Mouse (Mus musculus): ENCODE results near the gene Gm7138. TPM values are rescaled to one million over a fixed set of nuclear protein-coding genes. Genes with fewer than 3 reads are reported as not detected.

Gene Gm7138
- polyA plus RNA-seq, 1 experiment from 2014 or later: not detected

DNA sequence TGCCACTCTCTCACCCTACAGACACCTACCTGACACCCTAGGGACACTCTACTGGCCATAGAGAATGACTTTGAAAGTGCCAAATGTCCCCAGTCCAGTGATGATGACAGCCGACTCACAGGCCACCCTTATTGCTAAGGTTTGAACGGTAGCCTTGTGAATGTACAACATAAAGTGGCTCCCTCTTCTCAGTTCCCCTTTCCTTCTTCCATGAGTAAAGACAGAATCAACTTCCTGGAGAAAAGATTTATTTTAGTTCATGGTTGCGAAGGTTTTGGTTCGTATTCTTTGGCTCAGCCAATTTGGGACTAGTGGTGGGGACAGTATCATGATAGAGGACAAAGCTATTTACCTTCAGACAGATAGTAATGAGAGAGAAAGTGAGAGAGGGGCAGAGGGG lies 37.8 kb downstream of the Gm7138 start:
- H3K36me3 ChIP-seq (replicated peaks; ENCODE audit: control insufficient read depth, insufficient read depth, low read depth, low read length): no peaks in the 10 kb centered on the region
- DNase-seq (ENCODE audit: low spot score): no peak
- H3K4me1 ChIP-seq (ENCODE audit: control insufficient read depth, insufficient read depth, low read length): no peaks in the 10 kb centered on the region
- ATAC-seq (replicated peaks; ENCODE audit: insufficient number of reproducible peaks, low FRiP score, low TSS enrichment, low read depth): no peak
- no peak overlapping the region for H3K4me2 ChIP-seq (ENCODE audit: low read depth, low read length)
- H3K9ac ChIP-seq (replicated peaks; ENCODE audit: low read length): no peak overlapping the region
- no peak overlapping the region for H3K4me3 ChIP-seq (ENCODE audit: low read depth, low read length)
- H3K27me3 ChIP-seq (ENCODE audit: control insufficient read depth, insufficient read depth, low read length): no peaks in the 10 kb centered on the region
- WGBS: 86% methylated on average over 4 of the region's 4 CpGs
- no peak overlapping the region for H3K27ac ChIP-seq (replicated peaks; ENCODE audit: low read depth, low read length)
- H3K9me3 ChIP-seq (replicated peaks; ENCODE audit: control insufficient read depth, low read length): no peaks in the 10 kb centered on the region

DNA sequence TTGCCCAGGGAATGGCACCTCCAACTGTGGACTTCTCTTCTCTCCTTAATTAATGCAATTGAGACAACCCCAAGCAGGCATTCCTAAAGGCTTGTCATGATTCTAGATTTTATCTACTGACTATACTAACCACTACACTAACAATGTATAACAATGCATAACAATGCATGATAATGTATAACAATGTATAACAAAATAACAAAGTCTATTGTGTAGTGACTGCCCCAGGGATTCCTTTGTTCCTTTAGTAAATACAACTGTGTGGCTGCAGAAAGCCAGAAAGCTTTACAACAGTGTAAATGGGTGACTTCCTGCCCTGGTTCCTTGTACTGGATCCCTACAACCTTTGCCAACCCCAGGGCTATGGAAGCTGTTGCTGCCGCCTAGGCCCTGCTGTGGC lies 40.8 kb downstream of the Gm7138 start:
- Histone ChIP-seq H3K9me3 (replicated peaks; ENCODE audit: control insufficient read depth, low read length) (no peaks in the 10 kb centered on the region), H3K4me1 (ENCODE audit: control insufficient read depth, insufficient read depth, low read length) (no peaks in the 10 kb centered on the region), H3K4me2 (ENCODE audit: low read depth, low read length) (no peak overlapping the region), H3K36me3 (replicated peaks; ENCODE audit: control insufficient read depth, insufficient read depth, low read depth, low read length) (no peaks in the 10 kb centered on the region), H3K9ac (replicated peaks; ENCODE audit: low read length) (no peak overlapping the region), H3K4me3 (ENCODE audit: low read depth, low read length) (no peak overlapping the region), H3K27ac (replicated peaks; ENCODE audit: low read depth, low read length) (no peak overlapping the region), H3K27me3 (ENCODE audit: control insufficient read depth, insufficient read depth, low read length) (no peaks in the 10 kb centered on the region)
- no peak for DNase-seq (ENCODE audit: low spot score)
- ATAC-seq (replicated peaks; ENCODE audit: insufficient number of reproducible peaks, low FRiP score, low TSS enrichment, low read depth): no peak
- 100% methylated on average over 1 of the region's 1 CpGs for WGBS

DNA sequence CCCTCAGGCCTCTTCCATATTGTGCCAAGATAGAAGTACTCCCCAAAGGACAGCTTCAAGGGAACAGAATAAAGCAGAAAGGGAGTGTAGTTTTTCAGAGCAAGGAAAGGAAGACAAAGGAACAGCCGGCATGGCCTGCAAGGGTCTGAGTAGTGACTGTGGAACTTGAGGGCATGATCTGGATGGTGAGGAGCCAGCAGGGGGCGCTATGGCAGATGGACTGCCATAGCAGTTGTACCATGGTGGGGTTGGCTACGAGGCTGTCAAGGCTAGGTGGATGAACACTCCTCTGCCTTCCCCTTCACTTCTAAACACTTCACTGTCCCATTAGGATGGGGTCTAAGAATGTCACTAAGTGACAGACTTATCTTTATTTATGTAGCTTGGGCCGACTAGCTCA lies 47.5 kb downstream of the Gm7138 start:
- Histone ChIP-seq H3K27me3 (ENCODE audit: control insufficient read depth, insufficient read depth, low read length) (no peaks in the 10 kb centered on the region), H3K4me2 (ENCODE audit: low read depth, low read length) (no peak overlapping the region)
- DNase-seq (ENCODE audit: low spot score): no peak

DNA sequence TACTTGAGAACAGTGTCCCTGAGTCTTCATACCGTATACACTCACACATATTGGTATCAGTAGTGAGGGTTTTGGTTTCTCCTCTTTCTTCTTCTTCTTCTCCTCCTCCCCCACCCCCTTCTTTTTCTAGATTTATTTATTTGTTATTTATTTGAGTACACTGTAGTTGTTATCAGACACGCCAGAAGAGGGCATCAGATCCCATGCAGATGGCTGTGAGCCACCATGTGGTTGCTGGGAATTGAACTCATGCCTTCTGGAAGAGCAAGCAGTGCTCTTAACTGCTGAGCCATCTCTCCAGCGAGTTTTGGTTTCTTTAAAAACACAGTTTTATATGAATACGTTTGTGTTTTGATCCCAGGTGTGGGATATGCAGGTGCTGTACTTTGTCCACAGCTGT lies 48.5 kb downstream of the Gm7138 start:
- 59% methylated on average over 4 of the region's 4 CpGs for WGBS
- Histone ChIP-seq H3K9me3 (replicated peaks; ENCODE audit: control insufficient read depth, low read length) (no peaks in the 10 kb centered on the region), H3K9ac (replicated peaks; ENCODE audit: low read length) (no peak overlapping the region), H3K4me2 (ENCODE audit: low read depth, low read length) (no peak overlapping the region), H3K27me3 (ENCODE audit: control insufficient read depth, insufficient read depth, low read length) (no peaks in the 10 kb centered on the region), H3K4me1 (ENCODE audit: control insufficient read depth, insufficient read depth, low read length) (no peaks in the 10 kb centered on the region), H3K36me3 (replicated peaks; ENCODE audit: control insufficient read depth, insufficient read depth, low read depth, low read length) (no peaks in the 10 kb centered on the region), H3K27ac (replicated peaks; ENCODE audit: low read depth, low read length) (no peak overlapping the region), H3K4me3 (ENCODE audit: low read depth, low read length) (no peak overlapping the region)
- DNase-seq (ENCODE audit: low spot score) (no peak), ATAC-seq (replicated peaks; ENCODE audit: insufficient number of reproducible peaks, low FRiP score, low TSS enrichment, low read depth) (no peak)

More for the DNA sequence above, 47.5 kb downstream of the Gm7138 start:
- Histone ChIP-seq H3K27ac (replicated peaks; ENCODE audit: low read depth, low read length) (no peak overlapping the region), H3K4me3 (ENCODE audit: low read depth, low read length) (no peak overlapping the region), H3K36me3 (replicated peaks; ENCODE audit: control insufficient read depth, insufficient read depth, low read depth, low read length) (no peaks in the 10 kb centered on the region), H3K4me1 (ENCODE audit: control insufficient read depth, insufficient read depth, low read length) (no peaks in the 10 kb centered on the region), H3K9ac (replicated peaks; ENCODE audit: low read length) (no peak overlapping the region), H3K9me3 (replicated peaks; ENCODE audit: control insufficient read depth, low read length) (no peaks in the 10 kb centered on the region)
- WGBS: 60% methylated on average over 4 of the region's 4 CpGs
- no peak for ATAC-seq (replicated peaks; ENCODE audit: insufficient number of reproducible peaks, low FRiP score, low TSS enrichment, low read depth)

Other genes with a start within 250 kb of the Gm7138 start
- gene Itgb2, start 246.7 kb downstream of the Gm7138 start, polyA plus RNA-seq (2014; fragmentation: Nextera tagmentation; extraction: Ambion mirVana): 1.3 and 1.4 TPM in 2 replicates
- 89.2 and 95.6 TPM in 2 replicates for gene Pttg1ip, start 195.2 kb downstream of the Gm7138 start, polyA plus RNA-seq (2014; fragmentation: Nextera tagmentation; extraction: Ambion mirVana)
- gene Sumo3, start 170.8 kb downstream of the Gm7138 start, polyA plus RNA-seq (2014; fragmentation: Nextera tagmentation; extraction: Ambion mirVana): 382 and 410 TPM in 2 replicates
- 1.6 TPM in 1 of 2 replicates, not detected in the other for gene Gm49325, start 170.7 kb downstream of the Gm7138 start, polyA plus RNA-seq (2014; fragmentation: Nextera tagmentation; extraction: Ambion mirVana)
- 41.2 and 44.1 TPM in 2 replicates for gene Ube2g2, start 154.7 kb downstream of the Gm7138 start, polyA plus RNA-seq (2014; fragmentation: Nextera tagmentation; extraction: Ambion mirVana)
- 0.39 and 0.64 TPM in 2 replicates for gene Tspear, start 90.4 kb downstream of the Gm7138 start, polyA plus RNA-seq (2014; fragmentation: Nextera tagmentation; extraction: Ambion mirVana)
- gene Gm19402, start 86.2 kb downstream of the Gm7138 start, polyA plus RNA-seq (2014; fragmentation: Nextera tagmentation; extraction: Ambion mirVana): not detected in 2 replicates
- gene Gm9508, start 79.7 kb downstream of the Gm7138 start, polyA plus RNA-seq (2014; fragmentation: Nextera tagmentation; extraction: Ambion mirVana): not detected in 2 replicates
- not detected in 2 replicates for gene Gm10272, start 70.3 kb downstream of the Gm7138 start, polyA plus RNA-seq (2014; fragmentation: Nextera tagmentation; extraction: Ambion mirVana)
- gene Gm10024, start 65.5 kb downstream of the Gm7138 start, polyA plus RNA-seq (2014; fragmentation: Nextera tagmentation; extraction: Ambion mirVana): not detected in 2 replicates
- gene Gm10142, start 61.1 kb downstream of the Gm7138 start, polyA plus RNA-seq (2014; fragmentation: Nextera tagmentation; extraction: Ambion mirVana): not detected in 2 replicates
- gene Krtap12-1, start 56.3 kb downstream of the Gm7138 start, polyA plus RNA-seq (2014; fragmentation: Nextera tagmentation; extraction: Ambion mirVana): not detected in 2 replicates
- gene Gm10100, start 50.5 kb downstream of the Gm7138 start, polyA plus RNA-seq (2014; fragmentation: Nextera tagmentation; extraction: Ambion mirVana): not detected in 2 replicates
- not detected in 2 replicates for gene Gm18596, start 34.3 kb downstream of the Gm7138 start, polyA plus RNA-seq (2014; fragmentation: Nextera tagmentation; extraction: Ambion mirVana)
- gene Gm9736, start 25.6 kb downstream of the Gm7138 start, polyA plus RNA-seq (2014; fragmentation: Nextera tagmentation; extraction: Ambion mirVana): not detected in 2 replicates
- gene Gm3233, start 17.3 kb downstream of the Gm7138 start, polyA plus RNA-seq (2014; fragmentation: Nextera tagmentation; extraction: Ambion mirVana): not detected in 2 replicates
- gene Gm3238, start 5.6 kb downstream of the Gm7138 start, polyA plus RNA-seq (2014; fragmentation: Nextera tagmentation; extraction: Ambion mirVana): not detected in 2 replicates
- gene Gm3250, start 5.6 kb upstream of the Gm7138 start, polyA plus RNA-seq (2014; fragmentation: Nextera tagmentation; extraction: Ambion mirVana): not detected in 2 replicates
- gene Gm7137, start 11.3 kb upstream of the Gm7138 start, polyA plus RNA-seq (2014; fragmentation: Nextera tagmentation; extraction: Ambion mirVana): not detected in 2 replicates
- gene Gm9639, start 18.1 kb upstream of the Gm7138 start, polyA plus RNA-seq (2014; fragmentation: Nextera tagmentation; extraction: Ambion mirVana): not detected in 2 replicates
- gene Gm19668, start 22.2 kb upstream of the Gm7138 start, polyA plus RNA-seq (2014; fragmentation: Nextera tagmentation; extraction: Ambion mirVana): not detected in 2 replicates
- not detected in 2 replicates for gene Gm9507, start 34.9 kb upstream of the Gm7138 start, polyA plus RNA-seq (2014; fragmentation: Nextera tagmentation; extraction: Ambion mirVana)
- not detected in 2 replicates for gene Gm2696, start 37.7 kb upstream of the Gm7138 start, polyA plus RNA-seq (2014; fragmentation: Nextera tagmentation; extraction: Ambion mirVana)
- not detected in 2 replicates for gene Krtap10-4, start 50.2 kb upstream of the Gm7138 start, polyA plus RNA-seq (2014; fragmentation: Nextera tagmentation; extraction: Ambion mirVana)
- not detected in 2 replicates for gene Krtap10-10, start 59.0 kb upstream of the Gm7138 start, polyA plus RNA-seq (2014; fragmentation: Nextera tagmentation; extraction: Ambion mirVana)
- not detected in 2 replicates for gene Gm36176, start 69.9 kb upstream of the Gm7138 start, polyA plus RNA-seq (2014; fragmentation: Nextera tagmentation; extraction: Ambion mirVana)
- not detected in 2 replicates for gene Gm10318, start 75.9 kb upstream of the Gm7138 start, polyA plus RNA-seq (2014; fragmentation: Nextera tagmentation; extraction: Ambion mirVana)
- gene Gm3285, start 85.0 kb upstream of the Gm7138 start, polyA plus RNA-seq (2014; fragmentation: Nextera tagmentation; extraction: Ambion mirVana): not detected in 2 replicates
- gene Lrrc3, start 125.6 kb upstream of the Gm7138 start, polyA plus RNA-seq (2014; fragmentation: Nextera tagmentation; extraction: Ambion mirVana): 2.2 and 2.5 TPM in 2 replicates
- 0.43 and 0.86 TPM in 2 replicates for gene Trpm2, start 193.6 kb upstream of the Gm7138 start, polyA plus RNA-seq (2014; fragmentation: Nextera tagmentation; extraction: Ambion mirVana)
- gene 1810043G02Rik, start 201.6 kb upstream of the Gm7138 start, polyA plus RNA-seq (2014; fragmentation: Nextera tagmentation; extraction: Ambion mirVana): 25.8 and 27.9 TPM in 2 replicates
- 108 and 129 TPM in 2 replicates for gene Pfkl, start 233.1 kb upstream of the Gm7138 start, polyA plus RNA-seq (2014; fragmentation: Nextera tagmentation; extraction: Ambion mirVana)

All from embryonic facial prominence, embryonic 11.5 days (tissue).